Mouse (Mus musculus) CD4-positive, CD25-positive, alpha-beta regulatory T cell, adult 9 weeks (primary cell): ENCODE results near the gene Spag5. TPM values are rescaled to one million over a fixed set of nuclear protein-coding genes. Genes with fewer than 3 reads are reported as not detected.

Source experiments
- polyA plus RNA-seq: library from polyadenylated mRNA; unstranded; fragments of 100-300 nt; shearing (Covaris generic); gene quantifications from one replicate; pipeline ENCODE4 v1.2.1, GENCODE M21; 2017

The Spag5 gene
- polyA plus RNA-seq: 2.2 TPM

GRCm38 (mm10) chr11:78301357-78302084 is at the start of gene Spag5:
Gene Spag5, plus strand, starts transcription at chr11:78301529.

GRCm38 (mm10) chr11:78261380-78262352 is 39.7 kb upstream of the Spag5 start, which contains the start of gene 2610507B11Rik:
Gene 2610507B11Rik, plus strand, starts transcription at chr11:78261752.

GRCm38 (mm10) chr11:78290654-78291053 is 10.7 kb upstream of the Spag5 start, which contains the start of gene BC030499:
Gene BC030499, plus strand, starts transcription at chr11:78290841.

DNA sequence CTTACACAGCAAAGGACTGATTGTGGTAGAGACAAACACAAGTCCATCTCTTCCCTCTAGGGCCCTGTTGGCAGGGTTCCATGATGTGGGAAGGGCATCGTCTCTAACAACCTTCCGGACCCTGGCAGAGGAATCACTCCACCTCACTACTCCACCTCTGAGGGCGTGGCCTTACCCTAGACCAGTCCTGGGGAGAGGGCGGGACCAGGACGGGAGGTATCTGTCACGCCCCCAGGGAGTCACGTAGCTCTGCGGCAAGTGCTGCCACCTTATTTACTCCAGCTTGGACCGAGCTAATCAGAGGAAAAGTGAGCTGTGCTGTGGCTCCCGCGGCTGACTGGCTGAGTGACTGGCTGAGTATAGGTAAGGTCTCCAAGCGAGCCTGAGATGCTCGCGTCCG is 21.5 kb downstream of the Spag5 start, which contains the start of gene Aldoc:
Gene Aldoc, plus strand, starts transcription at position 109 of the 400 bp plus-strand sequence.

GRCm38 (mm10) chr11:78327634-78328511 is 26.5 kb downstream of the Spag5 start, which contains the start of gene Pigs:
Gene Pigs, plus strand, starts transcription at chr11:78328415.

DNA sequence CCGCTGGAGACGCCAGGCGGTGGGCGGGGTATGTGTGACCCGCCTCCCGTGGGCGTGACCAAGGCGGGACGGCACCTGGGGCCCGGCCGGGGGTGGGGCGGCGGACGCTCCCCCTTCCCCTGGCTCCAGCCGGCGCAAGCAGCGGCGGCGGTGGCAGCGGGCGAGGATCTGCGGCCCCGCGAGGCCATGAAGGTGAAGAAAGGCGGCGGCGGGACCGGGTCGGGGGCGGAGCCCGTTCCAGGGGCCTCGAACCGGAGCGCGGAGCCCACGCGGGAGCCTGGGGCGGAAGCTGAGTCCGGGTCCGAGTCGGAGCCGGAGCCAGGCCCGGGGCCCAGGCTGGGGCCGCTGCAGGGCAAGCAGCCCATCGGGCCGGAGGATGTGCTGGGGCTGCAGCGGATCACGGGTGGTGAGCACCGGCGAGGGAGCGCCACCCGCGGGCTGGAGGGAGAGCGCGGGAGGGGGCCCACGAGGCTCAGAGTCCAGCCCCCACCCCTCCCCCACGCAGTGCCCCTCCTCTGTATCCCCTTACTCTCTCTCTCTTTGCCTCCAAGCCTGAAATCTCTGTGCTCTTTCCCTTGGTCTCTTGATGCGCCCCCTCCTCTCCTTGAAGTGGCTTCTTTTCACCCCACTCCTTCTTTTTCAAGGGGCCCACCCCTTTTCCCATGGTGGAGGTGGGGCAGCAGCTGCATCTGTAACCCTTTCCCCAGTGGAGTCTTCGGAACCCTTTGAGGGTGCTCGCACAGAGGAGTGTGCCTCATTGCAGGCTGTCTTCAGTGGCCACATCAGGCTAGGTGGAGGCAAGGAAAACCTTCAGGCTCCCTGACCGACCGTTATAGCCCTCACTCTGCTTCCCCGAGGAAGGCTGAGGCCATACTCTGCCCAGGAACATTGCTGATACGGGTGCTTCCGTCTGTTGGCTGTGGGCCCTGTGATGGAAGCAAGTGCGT is 42.3 kb downstream of the Spag5 start, which contains the start of gene Unc119:
Gene Unc119, plus strand, starts transcription at position 102 of the 947 bp plus-strand sequence.

Other genes with a start within 250 kb of the Spag5 start
- 44.0 TPM for gene Eral1, start 221.1 kb upstream of the Spag5 start, polyA plus RNA-seq
- gene Fam222b, start 206.9 kb upstream of the Spag5 start, polyA plus RNA-seq: 29.0 TPM
- 4.5 TPM for gene Traf4, start 135.9 kb upstream of the Spag5 start, polyA plus RNA-seq
- 17.1 TPM for gene Nek8, start 124.9 kb upstream of the Spag5 start, polyA plus RNA-seq
- gene Tlcd1, start 124.8 kb upstream of the Spag5 start, polyA plus RNA-seq: 3.4 TPM
- gene Rpl23a, start 117.9 kb upstream of the Spag5 start, polyA plus RNA-seq: 1,923 TPM
- gene Rab34, start 113.1 kb upstream of the Spag5 start, polyA plus RNA-seq: not detected
- gene Proca1, start 108.1 kb upstream of the Spag5 start, polyA plus RNA-seq: 1.3 TPM
- gene Sdf2, start 55.8 kb upstream of the Spag5 start, polyA plus RNA-seq: 106 TPM
- gene Supt6, start 55.5 kb upstream of the Spag5 start, polyA plus RNA-seq: 52.2 TPM
- 74.7 TPM for gene 2610507B11Rik, start 39.8 kb upstream of the Spag5 start, polyA plus RNA-seq
- gene BC030499, start 10.7 kb upstream of the Spag5 start, polyA plus RNA-seq: 0.38 TPM
- gene Aldoc, start 21.4 kb downstream of the Spag5 start, polyA plus RNA-seq: 14.5 TPM
- 136 TPM for gene Pigs, start 26.9 kb downstream of the Spag5 start, polyA plus RNA-seq
- 18.6 TPM for gene Unc119, start 42.0 kb downstream of the Spag5 start, polyA plus RNA-seq
- not detected for gene Foxn1, start 85.0 kb downstream of the Spag5 start, polyA plus RNA-seq
- gene Slc13a2, start 120.7 kb downstream of the Spag5 start, polyA plus RNA-seq: not detected
- 1.8 TPM for gene Slc46a1, start 164.2 kb downstream of the Spag5 start, polyA plus RNA-seq
- gene Sarm1, start 196.2 kb downstream of the Spag5 start, polyA plus RNA-seq: 0.77 TPM
- not detected for gene Vtn, start 197.6 kb downstream of the Spag5 start, polyA plus RNA-seq
- not detected for gene Sebox, start 201.9 kb downstream of the Spag5 start, polyA plus RNA-seq
- gene Tmem199, start 210.6 kb downstream of the Spag5 start, polyA plus RNA-seq: 55.4 TPM
- gene Poldip2, start 210.7 kb downstream of the Spag5 start, polyA plus RNA-seq: 26.9 TPM
- 23.0 TPM for gene Tnfaip1, start 234.8 kb downstream of the Spag5 start, polyA plus RNA-seq
- 130 TPM for gene Ift20, start 234.8 kb downstream of the Spag5 start, polyA plus RNA-seq
- gene Tmem97, start 249.2 kb downstream of the Spag5 start, polyA plus RNA-seq: 17.2 TPM